Mouse (Mus musculus) cerebellum, adult 11 months (tissue): ENCODE measurements around the gene BC051142.

Experiments used
- DNase-seq: peaks from one replicate; pipeline ENCODE4 v3.0.0; 2022

Gene BC051142

DNA sequence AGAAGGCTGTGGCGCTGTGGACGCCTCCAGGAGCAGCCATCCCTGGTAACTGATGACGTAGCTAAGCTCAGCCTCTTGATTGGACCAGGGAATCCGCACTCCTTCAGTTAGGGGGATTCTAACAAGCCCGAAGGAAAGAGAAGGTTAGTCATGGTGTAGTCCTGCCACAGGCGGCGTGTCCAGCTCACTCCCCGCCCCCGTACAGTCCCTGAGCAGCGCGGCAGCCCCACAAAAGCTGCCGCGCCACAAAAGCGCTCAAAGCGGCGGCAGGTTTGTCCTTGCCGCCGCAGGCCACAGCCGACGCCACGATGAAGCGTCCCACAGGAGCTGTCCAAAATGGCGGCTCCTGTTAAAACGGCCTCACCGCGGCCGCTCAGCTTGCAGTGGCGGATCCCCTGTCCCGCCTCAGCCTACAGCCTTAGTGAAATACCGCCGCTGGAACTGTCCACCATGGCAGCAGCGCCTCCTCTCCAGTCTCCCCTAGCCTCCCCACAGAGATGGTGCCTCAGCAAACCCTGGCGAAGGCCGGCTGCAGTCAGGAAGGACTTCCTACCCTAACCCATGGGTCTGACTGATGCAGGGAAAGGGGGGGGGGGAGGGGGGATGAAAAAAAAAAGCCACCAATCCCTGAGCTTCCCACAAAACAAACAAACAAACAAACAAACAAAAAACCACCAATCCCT is at the start of gene BC051142:
Gene BC051142 (plus strand): TSS at position 110 of the 683 bp plus-strand sequence.
- peak; percentile 85 for DNase-seq

DNA sequence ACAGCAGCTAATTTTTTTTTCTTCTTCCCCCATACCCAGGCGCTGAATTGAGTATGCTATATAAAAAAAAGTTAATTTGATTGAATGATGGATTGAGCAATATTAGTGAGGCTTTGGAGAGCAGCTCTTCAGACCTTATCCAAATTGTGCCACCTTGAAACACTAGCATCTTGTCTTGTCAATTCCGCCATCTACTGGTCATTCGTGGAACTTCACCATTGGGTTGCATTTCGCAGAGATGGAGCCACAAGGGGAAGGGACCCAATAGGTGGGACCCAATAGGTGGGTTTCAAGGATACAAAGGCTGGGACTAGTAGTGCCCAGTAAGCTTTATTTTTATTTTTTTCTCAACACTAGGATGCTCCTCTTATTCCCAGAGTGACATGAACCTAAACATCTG is 49.2 kb upstream of the BC051142 start:
- DNase-seq = peak; percentile 32

DNA sequence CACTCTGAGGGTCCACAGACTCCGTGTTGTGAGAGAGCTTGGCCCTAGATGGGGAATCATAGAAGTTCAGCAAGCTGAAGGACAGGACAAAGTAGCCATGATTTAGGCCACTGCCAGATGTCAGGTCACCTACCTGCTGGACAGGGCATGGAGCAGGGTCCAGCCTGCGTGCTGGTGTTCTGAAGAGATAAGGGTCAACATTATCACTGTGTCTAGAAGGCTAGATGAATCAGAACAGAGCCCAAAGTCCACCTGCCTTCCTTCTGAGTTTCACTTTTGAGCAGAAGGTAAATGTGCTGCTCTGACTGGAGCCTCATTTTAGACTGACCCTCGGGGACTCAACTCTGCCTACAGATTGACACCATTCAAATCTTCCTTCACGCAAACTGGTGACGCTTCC is 44.1 kb upstream of the BC051142 start, which contains the start of gene Btnl2:
Gene Btnl2 (plus strand): TSS at position 284 of the 400 bp plus-strand sequence.
- DNase-seq = no peak

DNA sequence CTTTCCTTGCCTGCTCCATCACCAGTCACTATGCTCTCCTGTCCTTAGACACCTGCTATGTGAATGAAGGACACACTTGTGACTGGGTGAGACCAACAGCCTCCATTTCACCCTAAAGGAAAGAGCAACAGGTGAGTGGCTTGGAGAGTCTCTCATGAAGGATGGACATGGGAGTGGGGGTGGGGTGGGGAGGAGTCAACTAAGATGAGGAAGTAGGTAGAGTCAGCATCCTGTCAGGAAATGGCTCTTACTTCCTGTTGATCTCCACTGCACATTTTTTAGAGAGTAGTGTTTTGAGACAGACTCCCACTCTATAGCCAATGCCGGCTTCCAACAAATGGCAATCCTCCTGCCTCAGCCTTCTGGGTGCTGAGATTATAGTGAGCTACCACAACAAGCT is 43.7 kb upstream of the BC051142 start:
- DNase-seq = no peak

DNA sequence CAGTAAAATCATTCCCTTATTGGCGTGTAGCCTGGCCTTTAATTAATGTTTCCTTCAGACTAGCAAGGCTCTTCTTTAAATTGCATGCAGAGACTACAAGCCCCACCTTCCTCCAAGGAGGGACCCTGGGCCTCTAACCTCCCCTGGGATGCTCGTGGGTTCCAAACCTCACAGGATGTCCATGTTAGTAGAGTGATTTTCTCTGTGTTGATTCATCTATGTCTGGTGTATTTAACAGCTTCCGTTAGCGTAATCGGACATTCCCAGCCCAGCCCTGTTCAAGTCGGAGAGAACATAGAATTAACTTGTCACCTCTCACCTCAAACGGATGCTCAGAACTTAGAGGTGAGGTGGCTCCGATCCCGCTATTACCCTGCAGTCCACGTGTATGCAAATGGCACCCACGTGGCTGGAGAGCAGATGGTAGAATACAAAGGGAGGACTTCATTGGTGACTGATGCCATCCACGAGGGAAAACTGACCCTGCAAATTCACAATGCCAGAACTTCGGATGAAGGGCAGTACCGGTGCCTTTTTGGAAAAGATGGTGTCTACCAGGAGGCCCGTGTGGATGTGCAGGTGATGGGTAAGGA is 35.6 kb upstream of the BC051142 start:
- no peak for DNase-seq

DNA sequence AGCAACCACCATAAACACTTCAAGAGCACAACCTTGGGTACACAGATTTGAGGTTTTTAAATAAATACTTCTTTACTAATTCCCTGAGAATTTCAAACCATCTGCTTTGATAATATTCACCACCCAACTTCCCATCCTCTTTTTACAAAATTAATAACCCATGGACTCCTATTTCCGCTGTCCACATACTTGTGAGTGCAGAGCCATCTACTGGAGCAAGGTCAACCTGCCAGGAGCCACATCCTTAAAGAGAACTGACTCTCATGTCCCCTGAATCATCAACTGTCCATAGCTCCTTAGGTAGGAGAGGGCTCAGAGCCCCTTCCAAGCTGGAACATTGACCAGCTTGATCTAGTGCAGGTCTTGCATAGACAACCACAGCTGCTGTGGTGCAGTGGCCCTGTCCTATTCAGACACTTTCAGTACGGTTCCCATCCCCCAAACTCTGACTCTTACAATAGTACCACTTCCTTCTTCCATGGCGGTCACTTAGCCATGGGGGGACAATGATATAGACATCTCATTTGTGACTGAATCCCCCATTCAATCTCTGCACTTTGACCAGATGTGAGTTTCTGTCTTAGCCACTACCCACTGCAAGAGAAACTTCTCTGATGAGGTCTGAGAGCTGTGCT is 34.8 kb upstream of the BC051142 start:
- DNase-seq = no peak

DNA sequence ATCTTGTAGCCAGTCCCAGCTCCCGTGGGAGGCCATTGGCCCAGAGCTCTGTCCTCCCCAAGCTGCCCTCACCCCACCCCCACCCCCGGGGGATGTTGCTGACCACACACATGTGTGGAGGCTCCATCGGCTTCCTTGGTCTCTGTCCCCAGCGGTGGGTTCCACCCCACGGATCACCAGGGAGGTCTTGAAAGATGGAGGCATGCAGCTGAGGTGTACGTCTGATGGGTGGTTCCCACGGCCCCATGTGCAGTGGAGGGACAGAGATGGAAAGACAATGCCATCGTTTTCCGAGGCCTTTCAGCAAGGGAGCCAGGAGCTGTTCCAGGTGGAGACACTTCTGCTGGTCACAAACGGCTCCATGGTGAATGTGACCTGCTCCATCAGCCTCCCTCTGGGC is 33.6 kb upstream of the BC051142 start:
- no peak for DNase-seq

DNA sequence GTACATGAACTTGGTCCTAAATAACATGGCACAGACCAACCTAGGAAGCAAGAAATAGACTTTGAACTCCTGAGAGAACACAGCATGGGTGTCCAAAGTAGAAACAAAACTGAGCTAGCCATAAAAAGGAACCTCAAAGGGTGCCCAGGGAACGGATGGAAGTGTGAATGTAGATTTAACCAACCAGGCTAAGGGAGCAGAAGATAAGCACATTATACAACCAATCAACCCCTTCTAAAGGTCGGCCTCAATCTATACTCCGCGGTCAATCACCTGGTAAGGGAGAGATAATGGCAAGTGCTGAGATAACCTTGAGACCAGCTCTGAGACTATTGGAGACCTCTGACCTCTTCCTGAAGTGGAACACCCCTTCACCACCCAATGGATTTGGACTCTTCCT is 28.1 kb upstream of the BC051142 start:
- DNase-seq = no peak

DNA sequence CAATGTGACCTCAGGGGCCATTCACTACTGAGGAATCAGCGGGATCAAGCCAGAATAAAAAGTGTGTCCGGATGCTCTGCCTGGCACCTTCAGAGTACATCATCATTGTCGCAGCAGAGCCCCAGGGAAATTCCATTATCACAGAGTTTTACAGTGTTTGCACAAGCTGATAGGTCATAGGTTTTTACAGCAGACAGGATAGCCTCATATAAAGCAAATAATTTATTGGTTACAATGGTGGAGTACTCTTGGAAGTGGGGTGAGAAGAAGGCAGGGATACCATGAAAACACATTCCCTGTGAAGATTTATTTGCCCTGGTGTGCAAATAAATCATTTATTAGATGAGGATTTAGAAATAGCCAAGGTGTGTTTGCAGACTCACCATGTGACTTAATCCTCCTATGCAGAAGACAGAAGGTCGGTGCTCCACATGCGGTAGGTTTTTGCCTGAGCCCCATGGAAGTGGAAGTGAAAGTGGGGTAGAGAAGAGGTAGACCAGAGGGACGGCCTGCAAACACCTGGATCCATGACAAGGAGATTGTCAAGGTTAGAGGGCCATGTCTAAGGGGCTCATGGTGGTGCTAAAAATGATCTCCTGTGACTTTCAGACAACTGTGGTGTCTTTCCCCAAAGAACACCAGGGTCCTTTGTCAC is 25.4 kb upstream of the BC051142 start:
- DNase-seq = no peak

DNA sequence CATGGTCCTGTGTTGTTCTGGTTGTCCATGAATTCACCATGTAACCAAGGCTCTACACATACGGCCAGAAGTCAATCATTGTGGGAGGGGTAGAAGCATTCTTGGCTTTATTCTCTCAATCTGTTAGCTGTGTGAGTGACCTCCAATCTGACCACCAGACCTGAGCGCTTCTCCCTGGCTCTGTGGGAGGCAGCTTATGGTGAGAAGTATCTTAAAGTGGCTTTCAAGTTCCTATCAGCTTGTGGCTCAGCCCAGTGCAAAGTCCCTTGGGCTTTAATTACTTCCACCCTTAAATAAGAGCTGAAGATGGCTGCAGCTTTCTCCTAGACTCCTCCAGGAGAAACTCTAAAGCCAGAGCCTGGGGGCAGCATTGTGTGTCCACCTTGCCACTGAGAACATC is 21.8 kb upstream of the BC051142 start, which contains the start of gene Btnl1:
Gene Btnl1 (plus strand): TSS at position 286 of the 400 bp plus-strand sequence.
- DNase-seq = no peak

DNA sequence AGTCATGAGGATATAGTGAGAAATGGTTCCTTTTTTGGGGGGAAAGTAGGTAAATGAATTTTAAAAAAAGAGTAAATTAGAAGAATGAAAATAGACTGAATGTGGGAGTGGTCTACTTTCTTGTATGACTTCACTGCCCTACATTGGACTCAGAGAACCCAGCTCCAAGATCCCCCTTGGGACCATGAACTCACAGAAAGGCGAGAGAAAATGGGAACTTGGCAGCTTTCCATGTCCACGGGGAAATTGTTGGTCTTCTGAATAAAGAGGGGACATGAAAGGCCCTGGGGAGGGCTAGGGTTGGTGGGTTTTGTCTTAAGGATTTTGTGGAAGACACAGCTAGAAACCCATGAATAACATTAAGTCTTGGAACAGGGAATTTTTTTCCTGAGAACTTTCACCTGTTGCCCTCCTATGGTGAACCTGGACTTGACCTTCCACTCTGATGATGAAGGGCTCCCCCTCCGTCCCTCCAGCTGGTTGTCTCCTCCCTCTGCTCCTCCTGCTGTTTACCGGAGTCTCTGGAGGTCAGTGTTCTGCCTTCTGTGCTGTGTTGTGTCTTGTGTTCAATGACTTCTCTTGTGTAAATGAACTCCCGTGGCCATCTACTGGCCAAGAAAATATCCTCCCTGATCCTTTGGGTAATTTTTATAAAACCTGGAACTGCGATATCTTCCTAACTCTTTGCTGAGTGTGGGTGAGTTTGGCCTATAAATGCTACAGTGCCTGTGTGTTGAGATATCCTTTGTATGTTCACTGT is 21.0 kb upstream of the BC051142 start:
- no peak for DNase-seq

DNA sequence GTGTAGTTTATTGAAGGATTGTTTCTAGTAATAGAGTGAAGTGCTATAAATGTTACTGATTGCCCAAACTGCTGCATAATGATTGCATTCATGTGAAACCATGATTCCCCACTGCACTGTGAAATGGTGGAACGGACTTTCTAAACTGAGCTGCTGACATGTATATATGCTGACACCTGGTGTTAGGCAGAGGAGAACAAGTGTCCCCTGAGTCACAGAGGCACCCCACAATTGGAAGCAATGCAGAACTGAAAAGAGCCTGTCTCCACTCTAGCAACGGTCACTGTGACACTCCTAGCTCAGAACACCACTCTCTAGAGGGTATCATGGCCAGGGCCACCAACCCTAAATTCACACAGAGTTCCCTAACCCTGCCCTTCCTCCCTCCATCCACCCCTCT is 19.9 kb upstream of the BC051142 start:
- DNase-seq = no peak

DNA sequence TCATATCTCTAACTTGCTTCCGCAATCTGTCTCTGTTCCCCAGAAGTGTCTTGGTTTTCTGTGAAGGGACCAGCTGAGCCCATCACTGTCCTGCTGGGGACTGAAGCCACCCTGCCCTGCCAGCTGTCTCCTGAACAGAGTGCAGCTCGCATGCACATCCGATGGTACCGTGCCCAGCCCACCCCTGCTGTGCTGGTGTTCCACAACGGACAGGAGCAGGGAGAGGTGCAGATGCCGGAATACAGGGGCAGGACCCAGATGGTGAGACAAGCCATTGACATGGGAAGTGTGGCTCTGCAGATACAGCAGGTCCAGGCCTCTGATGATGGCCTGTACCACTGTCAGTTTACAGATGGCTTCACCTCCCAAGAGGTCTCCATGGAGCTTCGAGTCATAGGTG is 19.2 kb upstream of the BC051142 start:
- DNase-seq = no peak

DNA sequence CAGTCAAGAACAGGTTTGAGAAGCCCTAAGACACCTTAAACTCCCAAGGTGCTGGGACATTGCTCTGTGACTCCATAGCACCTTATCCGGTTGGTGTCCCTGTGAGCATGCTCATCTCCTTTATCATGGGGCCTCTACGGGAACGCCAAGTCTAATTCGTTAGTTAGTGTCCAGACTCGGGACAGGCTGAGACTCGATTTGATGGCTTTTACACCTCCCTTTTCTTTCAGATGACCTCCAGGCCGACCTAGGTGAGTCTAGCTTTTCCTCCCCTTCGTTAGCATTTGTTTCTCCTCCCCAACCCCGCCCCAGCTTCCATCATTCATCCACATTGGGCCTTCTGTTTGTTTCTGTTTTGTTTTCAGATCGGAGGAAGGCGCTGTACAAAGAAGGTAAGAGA is 16.7 kb upstream of the BC051142 start:
- no peak for DNase-seq

DNA sequence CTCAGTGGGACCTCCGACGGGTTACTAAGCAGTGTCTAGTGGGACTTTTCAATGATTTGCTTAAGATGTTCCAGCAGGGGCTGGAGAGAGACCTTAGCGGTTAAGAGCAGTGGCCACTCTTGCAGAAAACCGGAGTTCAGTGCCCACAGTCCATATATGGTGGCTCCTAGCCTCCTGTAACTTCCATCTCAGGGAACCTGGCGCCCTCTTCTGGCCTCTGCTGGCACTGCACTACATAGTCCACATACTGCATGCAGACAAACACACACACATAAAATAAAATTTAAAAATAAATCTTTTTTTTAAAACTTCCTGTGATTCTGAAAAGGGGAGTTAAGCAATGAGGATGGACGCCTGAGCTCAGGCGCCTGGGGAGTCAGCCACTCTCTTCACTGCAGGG is 15.4 kb upstream of the BC051142 start:
- DNase-seq = no peak

DNA sequence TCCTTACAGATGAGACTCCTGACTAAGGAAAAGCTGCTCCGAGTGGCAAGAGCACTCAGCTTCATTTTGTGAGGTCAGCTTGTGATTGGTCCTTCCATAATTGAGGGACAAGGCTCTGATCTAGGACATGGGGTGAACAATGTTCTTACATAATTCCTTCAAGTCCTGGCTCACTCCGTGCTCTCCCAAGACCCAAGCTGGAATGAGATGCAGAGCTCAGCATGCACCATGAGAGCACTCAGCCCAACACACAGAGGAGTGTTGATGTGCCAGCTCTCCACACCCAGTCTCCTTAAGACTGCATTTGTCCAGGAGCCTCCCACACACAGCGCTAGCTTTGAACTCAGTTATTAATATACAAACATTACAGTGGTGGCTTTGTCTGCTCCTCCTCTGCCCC is 13.9 kb upstream of the BC051142 start:
- no peak for DNase-seq

DNA sequence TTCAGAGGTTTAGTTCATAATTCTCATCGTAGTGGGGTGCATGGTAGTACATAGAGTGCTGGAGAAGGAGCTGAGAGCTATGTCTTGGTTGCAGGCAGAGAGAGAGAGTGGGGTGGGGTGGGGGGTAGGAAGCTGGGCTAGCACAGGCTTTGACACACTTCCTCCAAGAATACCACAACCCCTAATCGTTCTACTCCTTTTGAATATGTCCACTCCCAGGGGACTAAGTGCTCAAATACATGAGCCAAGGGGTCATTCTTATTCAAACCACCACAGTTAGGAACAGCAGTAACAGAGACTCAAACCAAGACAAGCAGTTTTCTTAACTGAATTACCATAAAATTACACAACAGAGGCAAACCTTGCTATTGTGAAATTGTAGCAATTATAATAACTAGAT is 12.0 kb upstream of the BC051142 start:
- no peak for DNase-seq

DNA sequence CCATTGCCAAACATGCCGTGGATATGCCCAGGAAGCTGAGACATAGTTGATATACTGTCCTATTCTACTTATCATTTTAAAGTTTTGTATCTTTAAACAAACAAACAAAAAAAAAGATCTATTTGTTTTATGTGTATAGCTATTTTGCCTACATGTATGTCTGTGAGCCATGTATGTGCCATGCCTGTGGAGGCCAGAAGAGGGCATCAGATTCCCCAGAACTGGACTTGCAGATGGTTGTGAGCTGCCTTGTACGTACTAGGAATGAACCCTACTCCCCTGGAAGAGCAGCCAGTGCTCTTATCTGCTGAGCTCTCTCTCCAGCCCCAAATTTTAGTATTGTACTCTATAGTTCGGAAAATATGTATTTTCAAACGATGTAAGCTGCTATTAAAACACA is 10.1 kb upstream of the BC051142 start:
- no peak for DNase-seq

DNA sequence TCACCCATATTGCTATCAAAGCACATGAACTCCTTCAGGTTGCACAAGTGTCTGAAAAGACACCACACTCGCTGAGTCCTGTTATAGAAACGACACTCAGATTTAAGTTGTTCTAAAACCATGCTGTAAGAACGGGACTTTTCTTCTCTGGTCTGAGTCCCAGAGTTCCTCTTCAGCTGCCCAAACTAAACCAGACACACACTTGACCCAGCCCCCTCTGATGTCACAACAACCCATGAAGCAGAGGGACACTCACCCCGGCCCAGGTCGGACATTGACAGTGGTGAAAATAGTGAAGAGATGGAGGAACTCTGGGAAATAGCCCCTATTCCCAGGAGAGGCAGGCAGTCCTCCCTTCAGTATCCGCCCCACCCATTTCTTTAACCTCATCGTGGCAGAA is 7.1 kb upstream of the BC051142 start:
- no peak for DNase-seq

DNA sequence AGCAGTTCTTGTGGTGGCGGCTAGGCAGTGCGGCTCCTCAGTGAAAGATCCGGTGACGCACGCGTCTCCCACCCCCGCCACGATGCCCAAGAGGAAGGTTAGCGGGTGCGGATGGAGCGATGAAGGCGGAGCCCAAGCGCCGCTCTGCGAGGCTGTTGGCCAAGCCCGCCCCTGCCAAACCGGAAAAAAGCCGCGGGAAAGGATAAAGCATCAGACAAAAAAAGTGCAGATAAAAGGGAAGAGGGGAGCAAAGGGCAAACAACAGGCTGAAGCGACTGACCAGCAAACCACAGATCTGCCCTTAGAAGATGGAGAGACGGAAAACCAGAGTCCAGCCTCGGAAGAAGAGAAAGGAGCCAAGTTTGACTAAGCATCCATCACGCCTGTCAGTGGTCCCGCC is 6.3 kb upstream of the BC051142 start:
- DNase-seq = no peak

DNA sequence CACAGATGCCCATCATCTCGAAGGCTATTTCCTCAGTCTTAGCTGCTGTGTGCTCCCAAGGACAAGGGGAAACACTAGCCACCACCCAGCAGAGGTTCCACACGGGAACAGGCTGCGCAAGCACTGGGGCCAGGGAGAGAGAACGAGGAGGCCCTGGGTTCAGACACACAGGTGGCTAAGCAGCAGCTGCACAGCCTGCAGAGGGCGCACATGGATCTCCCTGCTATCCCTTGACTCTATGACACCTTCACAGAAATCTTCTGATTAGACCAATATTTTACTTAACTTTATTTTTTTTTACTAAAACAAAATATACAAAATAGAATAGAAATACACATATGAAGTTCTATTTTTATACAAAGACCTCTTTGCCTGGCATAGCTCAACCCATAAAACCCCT is 1.3 kb upstream of the BC051142 start:
- DNase-seq = no peak

DNA sequence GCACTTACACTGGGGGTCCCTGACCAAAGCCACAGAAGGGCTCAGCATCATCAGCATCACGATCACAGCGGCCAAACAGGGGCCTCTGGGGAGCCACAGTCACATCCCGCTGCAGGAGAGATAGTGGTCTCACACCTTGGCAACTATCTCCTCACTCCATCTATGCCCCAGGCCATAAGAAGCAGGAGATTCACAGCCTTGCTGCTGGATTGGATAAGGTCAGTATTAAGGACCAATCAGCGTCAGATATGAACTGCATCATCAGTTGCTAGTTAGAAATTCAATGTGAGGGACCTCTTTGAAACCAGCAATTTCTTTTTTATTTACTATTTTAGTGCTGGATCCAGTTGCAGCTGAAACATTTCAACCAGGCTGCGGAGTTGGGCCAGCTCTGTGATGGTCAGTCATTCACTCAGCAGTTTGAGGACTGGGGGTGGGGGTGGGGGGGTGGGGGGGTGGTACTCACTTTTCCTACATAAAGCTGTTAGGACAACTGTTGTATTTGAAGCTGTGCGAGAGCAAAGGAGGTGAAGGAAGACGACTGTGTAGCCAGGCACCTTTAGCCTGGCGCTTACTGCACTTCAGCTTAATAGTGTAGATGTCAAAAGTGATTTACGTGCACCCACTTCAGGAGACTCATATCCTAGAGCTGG is 436 bp upstream of the BC051142 start:
- DNase-seq = peak; percentile 46

DNA sequence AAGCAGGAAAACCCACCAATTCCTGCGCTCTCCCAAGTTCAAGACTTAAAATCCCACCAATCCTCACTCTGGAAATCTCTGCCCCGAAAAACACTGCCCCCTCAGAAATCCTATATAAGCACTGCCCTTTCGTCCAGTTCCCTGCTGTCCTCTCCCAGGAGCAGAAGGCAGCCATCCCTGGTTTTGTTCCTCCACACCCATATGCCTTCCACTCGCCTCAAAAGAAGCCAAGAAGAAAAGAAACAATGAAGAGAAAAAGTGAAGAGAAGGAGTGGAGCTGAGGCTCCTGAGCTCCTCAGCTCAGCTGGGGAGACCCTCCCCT is 735 bp downstream of the BC051142 start:
- no peak for DNase-seq
